Mouse (Mus musculus) limb, embryonic 14.5 days (tissue): ENCODE measurements at regions not wholly inside any gene's neighbourhood (a gene's known extent, or its start where the extent isn't known, plus 50 kb on each side); places are given as distances from the start of the nearest gene placed in this dataset.

Source experiments
- ATAC-seq: fragments of 200-750 bp; cut with Nextera tagmentation; 2 replicates; pipeline ENCODE4 v1.8.0; 2017; ENCODE audit warnings: low read depth, moderate number of reproducible peaks, moderate TSS enrichment; ENCODE audit not compliant: low FRiP score
- DNase-seq: peaks from one replicate; pipeline ENCODE4 v3.0.0-alpha.2; 2015; ENCODE audit warnings: low spot score
- H3K27ac ChIP-seq: fragments of 300-500 bp; sonication (generic); replicated peaks from 2 replicates; pipeline ENCODE4 v1.5.1; 2014; ENCODE audit warnings: low read depth, mild to moderate bottlenecking, low read length, moderate library complexity, mixed read lengths
- H3K27me3 ChIP-seq: fragments of 300-500 bp; sonication (generic); 2 replicates; pipeline ENCODE4 v1.6.1; 2014; ENCODE audit warnings: low read length, mixed read lengths; ENCODE audit not compliant: control insufficient read depth, insufficient read depth
- H3K36me3 ChIP-seq: fragments of 300-500 bp; sonication (generic); 2 replicates; pipeline ENCODE4 v1.6.1; 2014; ENCODE audit warnings: mild to moderate bottlenecking, low read length, moderate library complexity, mixed read lengths; ENCODE audit not compliant: control insufficient read depth, insufficient read depth
- H3K4me1 ChIP-seq: fragments of 300-500 bp; sonication (generic); 2 replicates; pipeline ENCODE4 v1.6.1; 2014; ENCODE audit warnings: antibody characterized with exemption, low read length, mixed read lengths; ENCODE audit not compliant: control insufficient read depth, insufficient read depth
- H3K4me2 ChIP-seq: fragments of 300-500 bp; sonication (generic); replicated peaks from 2 replicates; pipeline ENCODE4 v1.6.1; 2014; ENCODE audit warnings: low read depth, mild to moderate bottlenecking, low read length, moderate library complexity; ENCODE audit not compliant: severe bottlenecking
- H3K4me3 ChIP-seq: fragments of 300-500 bp; sonication (generic); replicated peaks from 2 replicates; pipeline ENCODE4 v1.5.1; 2014; ENCODE audit warnings: low read length
- H3K9ac ChIP-seq: fragments of 300-500 bp; sonication (generic); 2 replicates; pipeline ENCODE4 v1.6.1; 2014; ENCODE audit warnings: mild to moderate bottlenecking, low read depth, low read length, moderate library complexity; ENCODE audit not compliant: severe bottlenecking
- H3K9me3 ChIP-seq: fragments of 300-500 bp; sonication (generic); 2 replicates; pipeline ENCODE4 v1.6.1; 2016; ENCODE audit warnings: low read length; ENCODE audit not compliant: control insufficient read depth
- POLR2A ChIP-seq: fragments of 200-500 bp; IDR thresholded peaks from 2 replicates; pipeline ENCODE4 v1.8.0; 2012; ENCODE audit warnings: inconsistent platforms, mild to moderate bottlenecking, moderate library complexity, borderline replicate concordance; ENCODE audit not compliant: insufficient read depth, insufficient read length; ENCODE audit errors: extremely low read depth
- WGBS: fragments of 180-500 bp; shearing (Covaris S2); extraction: QIAGEN DNeasy Blood & Tissue Kit; methylation state at CpG from one replicate; pipeline ENCODE4 v1.1.7; 2014; 5-methylcytosine and 5-hydroxymethylcytosine counted together

GRCm38 (mm10) chr13:112152614-112153550 is 135.4 kb upstream of the Ankrd55 start:
- Histone ChIP-seq H3K9ac (no peak overlapping the region), H3K9me3 (no peaks in the 10 kb centered on the region), H3K4me2 (peak overlapping the region; percentile 35), H3K36me3 (no peaks in the 10 kb centered on the region), H3K27me3 (no peaks in the 10 kb centered on the region), H3K4me3 (no peak overlapping the region), H3K4me1 (peaks cover 22% of the 10 kb centered on the region), H3K27ac (peak overlapping the region; percentile 38; the same call in 1 of the 2 replicates)
- no peak for TF ChIP-seq POLR2A
- peak; percentile 32 for DNase-seq
- peak; percentile 54 for ATAC-seq
- WGBS, result 12% methylated on average over 27 of the region's 27 CpGs

- ATAC-seq (peak; percentile 23; the same call in 1 of the 2 replicates), DNase-seq (peak; percentile 23)
- Histone ChIP-seq H3K9ac (no peak overlapping the region), H3K36me3 (no peaks in the 10 kb centered on the region), H3K27ac (no peak overlapping the region), H3K27me3 (no peaks in the 10 kb centered on the region), H3K9me3 (no peaks in the 10 kb centered on the region), H3K4me2 (peak overlapping the region; percentile 35; the same call in 1 of the 2 replicates), H3K4me1 (peaks cover 22% of the 10 kb centered on the region), H3K4me3 (no peak overlapping the region)
- 21% methylated on average over 4 of the region's 4 CpGs for WGBS
- no peak for TF ChIP-seq POLR2A
These were observed 134.5 kb upstream of the Ankrd55 start for GRCm38 (mm10) chr13:112153681-112154127.

- no peak; the same call in 1 of the 2 replicates for ATAC-seq
- WGBS, result 77% methylated on average over 9 of the region's 9 CpGs
- peak overlapping the region; percentile 33; the same call in 1 of the 2 replicates for H3K27ac ChIP-seq
- peaks cover 6% of the 10 kb centered on the region; the same call in 1 of the 2 replicates for H3K4me1 ChIP-seq
- no peak overlapping the region for H3K4me3 ChIP-seq
- H3K9me3 ChIP-seq, result no peaks in the 10 kb centered on the region
- H3K36me3 ChIP-seq, result no peaks in the 10 kb centered on the region
- no peak overlapping the region for H3K4me2 ChIP-seq
- no peak overlapping the region for H3K9ac ChIP-seq
- no peaks in the 10 kb centered on the region for H3K27me3 ChIP-seq
- TF ChIP-seq POLR2A, result no peak
- no peak for DNase-seq
These were observed 128.7 kb upstream of the Ankrd55 start for GRCm38 (mm10) chr13:112159430-112160172.

GRCm38 (mm10) chr13:112160173-112160641 is 128.0 kb upstream of the Ankrd55 start:
- Histone ChIP-seq H3K27me3 (no peaks in the 10 kb centered on the region), H3K27ac (no peak overlapping the region; the same call in 1 of the 2 replicates), H3K4me1 (peaks cover 6% of the 10 kb centered on the region; the same call in 1 of the 2 replicates), H3K36me3 (no peaks in the 10 kb centered on the region), H3K9me3 (no peaks in the 10 kb centered on the region), H3K4me2 (no peak overlapping the region), H3K9ac (no peak overlapping the region), H3K4me3 (no peak overlapping the region)
- no peak for TF ChIP-seq POLR2A
- WGBS, result 49% methylated on average over 2 of the region's 2 CpGs
- ATAC-seq, result peak; percentile 74
- peak; percentile 39 for DNase-seq

- Histone ChIP-seq H3K36me3 (no peaks in the 10 kb centered on the region), H3K27me3 (no peaks in the 10 kb centered on the region), H3K4me2 (no peak overlapping the region), H3K4me1 (peaks cover 7% of the 10 kb centered on the region; the same call in 1 of the 2 replicates), H3K27ac (no peak overlapping the region), H3K4me3 (no peak overlapping the region), H3K9ac (no peak overlapping the region), H3K9me3 (no peaks in the 10 kb centered on the region)
- WGBS, result 71% methylated on average over 2 of the region's 2 CpGs
- no peak for ATAC-seq
- no peak for DNase-seq
- TF ChIP-seq POLR2A, result no peak
These were observed 127.5 kb upstream of the Ankrd55 start for GRCm38 (mm10) chr13:112160726-112161125.
